Mouse (Mus musculus): ENCODE measurements at regions not wholly inside any gene's neighbourhood (a gene's known extent, or its start where the extent isn't known, plus 50 kb on each side); places are given as distances from the start of the nearest gene placed in this dataset.

- intact Hi-C loops (cut with DNase I): no loop called here
- no peak overlapping the region for H3K9ac ChIP-seq (ENCODE audit: low read depth, low read length)
- no peaks in the 10 kb centered on the region for H3K27me3 ChIP-seq (ENCODE audit: control insufficient read depth, insufficient read depth, low read length)
- no peak overlapping the region for H3K4me3 ChIP-seq
- TF ChIP-seq CTCF (IDR thresholded peaks at IDR 0.05) (no peak), POLR2A (IDR thresholded peaks at IDR 0.05; ENCODE audit: insufficient read depth, low read depth, low read length) (no peak), EP300 (IDR thresholded peaks at IDR 0.05; ENCODE audit: insufficient read depth, low read depth, low read length) (no peak)
- no peaks in the 10 kb centered on the region for H3K36me3 ChIP-seq (ENCODE audit: control insufficient read depth, insufficient read depth, low read length)
- H3K79me2 ChIP-seq (replicated peaks; ENCODE audit: control insufficient read depth, insufficient read depth, low read length): no peaks in the 10 kb centered on the region
- 89% methylated on average over 9 of the region's 9 CpGs for WGBS
- H3K4me1 ChIP-seq (ENCODE audit: control insufficient read depth, insufficient read depth, low read length): peaks cover 2% of the 10 kb centered on the region; the same call in 1 of the 2 replicates
- no peak overlapping the region for H3K27ac ChIP-seq
- DNase-seq: no peak
These were observed 69.2 kb upstream of the Cited2 start for GRCm38 (mm10) chr10:17653785-17654184.

GRCm38 (mm10) chr10:17654308-17654858 is 68.6 kb upstream of the Cited2 start:
- H3K27me3 ChIP-seq (ENCODE audit: control insufficient read depth, insufficient read depth, low read length): no peaks in the 10 kb centered on the region
- no peak overlapping the region for H3K9ac ChIP-seq (ENCODE audit: low read depth, low read length)
- H3K79me2 ChIP-seq (replicated peaks; ENCODE audit: control insufficient read depth, insufficient read depth, low read length): no peaks in the 10 kb centered on the region
- H3K4me1 ChIP-seq (ENCODE audit: control insufficient read depth, insufficient read depth, low read length): peaks cover 2% of the 10 kb centered on the region; the same call in 1 of the 2 replicates
- no peak overlapping the region for H3K27ac ChIP-seq
- 72% methylated on average over 2 of the region's 2 CpGs for WGBS
- TF ChIP-seq POLR2A (IDR thresholded peaks at IDR 0.05; ENCODE audit: insufficient read depth, low read depth, low read length) (no peak), EP300 (IDR thresholded peaks at IDR 0.05; ENCODE audit: insufficient read depth, low read depth, low read length) (no peak), CTCF (IDR thresholded peaks at IDR 0.05) (no peak)
- no peak overlapping the region for H3K4me3 ChIP-seq
- no peak for DNase-seq
- H3K36me3 ChIP-seq (ENCODE audit: control insufficient read depth, insufficient read depth, low read length): no peaks in the 10 kb centered on the region
- intact Hi-C loops (cut with DNase I): no loop called here

- H3K36me3 ChIP-seq (ENCODE audit: control insufficient read depth, insufficient read depth, low read length): no peaks in the 10 kb centered on the region
- H3K9ac ChIP-seq (ENCODE audit: low read depth, low read length): no peak overlapping the region
- TF ChIP-seq EP300 (IDR thresholded peaks at IDR 0.05; ENCODE audit: insufficient read depth, low read depth, low read length) (no peak), POLR2A (IDR thresholded peaks at IDR 0.05; ENCODE audit: insufficient read depth, low read depth, low read length) (no peak), CTCF (IDR thresholded peaks at IDR 0.05) (no peak)
- intact Hi-C loops (cut with DNase I): no loop called here
- no peak overlapping the region for H3K27ac ChIP-seq
- H3K27me3 ChIP-seq (ENCODE audit: control insufficient read depth, insufficient read depth, low read length): no peaks in the 10 kb centered on the region
- peaks cover 2% of the 10 kb centered on the region; the same call in 1 of the 2 replicates for H3K4me1 ChIP-seq (ENCODE audit: control insufficient read depth, insufficient read depth, low read length)
- no peak overlapping the region for H3K4me3 ChIP-seq
- no peak for DNase-seq
- WGBS: 59% methylated on average over 10 of the region's 10 CpGs
- H3K79me2 ChIP-seq (replicated peaks; ENCODE audit: control insufficient read depth, insufficient read depth, low read length): no peaks in the 10 kb centered on the region
These were observed 67.5 kb upstream of the Cited2 start for GRCm38 (mm10) chr10:17655459-17656051.

GRCm38 (mm10) chr10:17656305-17656704 is 66.7 kb upstream of the Cited2 start:
- Histone ChIP-seq H3K9ac (ENCODE audit: low read depth, low read length) (no peak overlapping the region), H3K4me1 (ENCODE audit: control insufficient read depth, insufficient read depth, low read length) (peaks cover 2% of the 10 kb centered on the region; the same call in 1 of the 2 replicates), H3K4me3 (no peak overlapping the region), H3K27ac (no peak overlapping the region), H3K36me3 (ENCODE audit: control insufficient read depth, insufficient read depth, low read length) (no peaks in the 10 kb centered on the region), H3K27me3 (ENCODE audit: control insufficient read depth, insufficient read depth, low read length) (no peaks in the 10 kb centered on the region), H3K79me2 (replicated peaks; ENCODE audit: control insufficient read depth, insufficient read depth, low read length) (no peaks in the 10 kb centered on the region)
- intact Hi-C loops (cut with DNase I): no loop called here
- 36% methylated on average over 10 of the region's 10 CpGs for WGBS
- no peak for TF ChIP-seq CTCF (IDR thresholded peaks at IDR 0.05)
- TF ChIP-seq POLR2A (IDR thresholded peaks at IDR 0.05; ENCODE audit: insufficient read depth, low read depth, low read length): no peak
- no peak for TF ChIP-seq EP300 (IDR thresholded peaks at IDR 0.05; ENCODE audit: insufficient read depth, low read depth, low read length)
- no peak for DNase-seq

- Histone ChIP-seq H3K27ac (no peak overlapping the region), H3K36me3 (ENCODE audit: control insufficient read depth, insufficient read depth, low read length) (no peaks in the 10 kb centered on the region), H3K9ac (ENCODE audit: low read depth, low read length) (no peak overlapping the region), H3K4me3 (no peak overlapping the region), H3K27me3 (ENCODE audit: control insufficient read depth, insufficient read depth, low read length) (no peaks in the 10 kb centered on the region), H3K79me2 (replicated peaks; ENCODE audit: control insufficient read depth, insufficient read depth, low read length) (no peaks in the 10 kb centered on the region), H3K4me1 (ENCODE audit: control insufficient read depth, insufficient read depth, low read length) (peaks cover 3% of the 10 kb centered on the region; the same call in 1 of the 2 replicates)
- WGBS: 39% methylated on average over 8 of the region's 8 CpGs
- DNase-seq: no peak
- TF ChIP-seq CTCF (IDR thresholded peaks at IDR 0.05): no peak
- TF ChIP-seq EP300 (IDR thresholded peaks at IDR 0.05; ENCODE audit: insufficient read depth, low read depth, low read length): no peak
- TF ChIP-seq POLR2A (IDR thresholded peaks at IDR 0.05; ENCODE audit: insufficient read depth, low read depth, low read length): no peak
- intact Hi-C loops (cut with DNase I): no loop called here
These were observed 66.0 kb upstream of the Cited2 start for GRCm38 (mm10) chr10:17656872-17657482.

GRCm38 (mm10) chr10:17659575-17659974 is 63.4 kb upstream of the Cited2 start:
- H3K79me2 ChIP-seq (replicated peaks; ENCODE audit: control insufficient read depth, insufficient read depth, low read length): no peaks in the 10 kb centered on the region
- WGBS: 95% methylated on average over 9 of the region's 9 CpGs
- peaks cover 3% of the 10 kb centered on the region; the same call in 1 of the 2 replicates for H3K4me1 ChIP-seq (ENCODE audit: control insufficient read depth, insufficient read depth, low read length)
- DNase-seq: no peak
- H3K4me3 ChIP-seq: no peak overlapping the region
- TF ChIP-seq CTCF (IDR thresholded peaks at IDR 0.05): no peak
- no peak for TF ChIP-seq POLR2A (IDR thresholded peaks at IDR 0.05; ENCODE audit: insufficient read depth, low read depth, low read length)
- TF ChIP-seq EP300 (IDR thresholded peaks at IDR 0.05; ENCODE audit: insufficient read depth, low read depth, low read length): no peak
- H3K27ac ChIP-seq: no peak overlapping the region
- H3K36me3 ChIP-seq (ENCODE audit: control insufficient read depth, insufficient read depth, low read length): no peaks in the 10 kb centered on the region
- intact Hi-C loops (cut with DNase I): no loop called here
- H3K9ac ChIP-seq (ENCODE audit: low read depth, low read length): no peak overlapping the region
- no peaks in the 10 kb centered on the region for H3K27me3 ChIP-seq (ENCODE audit: control insufficient read depth, insufficient read depth, low read length)

All from heart, adult 2 months (tissue).